Mouse (Mus musculus): ENCODE measurements at regions not wholly inside any gene's neighbourhood (a gene's known extent, or its start where the extent isn't known, plus 50 kb on each side); places are given as distances from the start of the nearest gene placed in this dataset.
A peak's percentile ranks its signal among the peaks of the same experiment; 100 is the strongest.

GRCm38 (mm10) chr3:9959716-9960661 lies 127.9 kb upstream of the Gm9833 start:
- DNase-seq, result no peak

DNA sequence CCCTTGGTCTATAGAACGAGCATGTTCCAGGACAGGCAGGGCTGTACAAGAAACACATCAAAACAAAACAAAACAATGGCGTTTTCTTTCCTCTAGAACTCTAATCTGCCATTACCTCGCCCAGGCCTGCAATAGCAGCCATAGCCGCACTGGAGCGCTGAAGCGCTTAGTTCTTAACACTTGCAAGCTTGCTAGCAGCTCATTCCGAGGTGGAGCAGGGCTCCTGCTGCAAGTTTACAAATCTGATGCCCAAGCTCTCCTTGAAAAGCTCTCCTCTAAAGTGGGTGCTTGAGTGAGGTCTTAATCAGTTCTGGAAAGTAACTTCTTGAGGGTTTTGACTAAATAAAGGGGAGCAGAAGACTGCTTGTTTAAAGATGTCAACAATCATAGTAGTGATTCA lies 127.2 kb upstream of the Gm9833 start:
- peak; percentile 37 for DNase-seq
